Mouse (Mus musculus): ENCODE data around the gene Popdc3.
"Not testable (repeated sequence)": the region's sequence is repeated elsewhere in the genome, so short reads cannot be mapped to it uniquely, and the experiment has no call there.

Popdc3 gene

DNA sequence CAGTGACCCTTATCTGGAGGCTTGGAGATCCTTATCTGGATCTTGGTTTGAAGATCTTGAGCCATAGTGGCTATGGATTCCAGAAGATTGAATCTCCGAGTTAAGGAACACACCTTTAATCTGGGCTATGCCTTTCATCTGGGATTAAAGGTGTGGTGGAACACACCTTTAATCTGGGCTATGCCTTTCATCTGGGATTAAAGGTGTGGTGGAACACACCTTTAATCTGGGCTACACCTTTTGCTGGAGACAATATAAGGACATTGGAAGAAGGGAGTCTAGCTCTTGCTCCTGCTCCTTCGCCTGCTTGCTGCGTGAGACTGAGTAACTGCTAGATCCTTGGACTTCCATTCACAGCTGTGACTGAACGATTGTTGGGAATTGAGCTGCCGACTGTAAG is at the start of gene Popdc3:
Gene Popdc3 (plus strand): TSS at position 301 of the 400 bp plus-strand sequence.
- DNase-seq = not testable (repeated sequence)

DNA sequence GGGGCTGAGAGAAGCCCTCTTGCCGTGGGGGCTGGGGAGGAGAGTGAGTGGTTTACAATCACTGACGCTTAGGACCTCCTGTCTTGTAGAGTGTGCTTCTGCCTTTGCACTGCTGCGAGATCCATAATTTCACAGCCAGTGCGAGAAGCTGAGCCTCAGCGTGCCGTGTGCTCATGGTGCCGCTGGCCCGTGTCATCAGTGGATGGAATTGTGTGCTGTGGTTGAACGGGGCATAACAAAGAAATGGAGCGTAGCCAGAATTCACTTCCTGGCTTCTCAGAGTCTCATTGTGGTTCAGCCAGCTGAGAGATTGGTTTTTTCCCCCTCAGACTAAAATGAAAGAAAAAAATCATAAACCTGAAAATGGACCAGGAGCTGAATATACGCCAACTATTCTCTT is 48.8 kb upstream of the Popdc3 start:
- DNase-seq = no peak

DNA sequence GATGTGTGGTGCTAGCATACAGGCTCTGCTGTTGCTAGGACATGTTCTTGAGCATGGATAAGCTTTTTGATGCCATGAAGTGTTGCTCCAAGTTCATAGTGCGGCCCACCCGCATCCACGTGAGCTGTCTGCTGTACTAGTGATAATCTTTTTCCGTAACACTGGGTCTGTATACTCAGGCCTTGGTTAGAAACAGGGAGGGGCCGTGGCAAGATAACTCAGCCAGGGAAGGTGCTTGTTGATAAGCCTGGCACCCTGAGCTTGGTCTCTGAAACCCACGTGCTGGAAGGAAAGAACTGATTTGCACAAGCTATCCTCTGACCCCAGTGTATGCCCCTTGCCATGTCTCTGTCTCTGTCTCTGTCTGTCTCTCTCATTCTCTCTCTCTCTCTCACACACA is 47.9 kb upstream of the Popdc3 start:
- DNase-seq = no peak

DNA sequence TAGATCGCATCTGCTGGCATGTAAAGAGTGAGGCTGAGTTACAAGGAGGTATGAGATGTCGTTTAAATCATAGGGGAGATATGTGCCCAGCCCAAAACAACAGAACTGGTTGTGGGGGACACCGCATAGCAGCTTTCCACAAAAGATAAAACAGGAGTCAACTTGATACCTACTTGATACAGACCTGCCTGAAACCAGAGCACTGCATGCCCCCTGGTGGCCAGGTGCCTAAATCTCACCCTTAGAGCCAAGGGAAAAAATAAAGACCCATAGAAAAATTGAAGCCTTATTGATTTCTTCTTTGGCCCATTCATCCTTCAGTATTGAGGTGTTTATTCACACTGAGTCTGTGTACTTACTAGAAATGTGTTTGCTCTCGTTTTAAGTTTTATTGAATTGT is 45.5 kb upstream of the Popdc3 start:
- DNase-seq = no peak

DNA sequence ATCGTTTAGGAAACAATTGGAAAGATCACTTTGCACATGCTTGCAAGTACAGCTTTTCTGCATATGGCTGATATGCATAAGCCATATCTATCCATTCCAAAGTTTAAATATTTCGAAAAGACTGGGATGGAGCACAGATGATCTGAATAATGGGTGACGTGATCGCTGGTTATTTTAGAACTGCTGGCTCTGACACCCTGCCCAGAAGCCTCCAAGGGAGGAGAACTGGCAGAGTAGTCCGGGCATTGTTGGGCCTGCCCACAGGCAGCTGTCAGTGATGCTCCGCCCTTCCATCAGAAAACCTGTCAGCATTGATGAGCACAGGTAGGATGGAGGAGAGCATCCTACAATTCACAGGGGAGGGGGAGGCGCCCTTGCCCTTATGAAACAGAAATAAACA is 41.1 kb upstream of the Popdc3 start:
- DNase-seq = peak; percentile 60

DNA sequence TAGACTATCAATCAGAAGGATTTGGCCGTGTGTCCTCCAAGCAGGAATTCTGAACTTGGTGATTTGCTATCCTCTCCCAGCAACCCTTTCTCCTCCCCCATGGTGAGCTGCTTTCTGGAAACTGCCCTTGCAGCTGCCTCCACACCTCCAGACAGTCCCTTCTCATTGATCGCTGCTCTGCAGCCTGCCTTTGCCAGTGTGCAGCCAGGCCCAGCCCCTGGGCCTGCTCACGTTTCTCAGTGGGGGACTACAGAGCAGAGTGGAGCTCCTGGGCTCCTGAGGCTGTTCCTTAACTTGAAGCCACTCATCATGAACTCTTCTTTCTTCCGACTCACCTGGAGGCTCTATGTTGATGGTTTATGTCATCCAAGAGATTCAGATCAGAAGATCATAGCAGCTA is 38.0 kb upstream of the Popdc3 start:
- no peak for DNase-seq

DNA sequence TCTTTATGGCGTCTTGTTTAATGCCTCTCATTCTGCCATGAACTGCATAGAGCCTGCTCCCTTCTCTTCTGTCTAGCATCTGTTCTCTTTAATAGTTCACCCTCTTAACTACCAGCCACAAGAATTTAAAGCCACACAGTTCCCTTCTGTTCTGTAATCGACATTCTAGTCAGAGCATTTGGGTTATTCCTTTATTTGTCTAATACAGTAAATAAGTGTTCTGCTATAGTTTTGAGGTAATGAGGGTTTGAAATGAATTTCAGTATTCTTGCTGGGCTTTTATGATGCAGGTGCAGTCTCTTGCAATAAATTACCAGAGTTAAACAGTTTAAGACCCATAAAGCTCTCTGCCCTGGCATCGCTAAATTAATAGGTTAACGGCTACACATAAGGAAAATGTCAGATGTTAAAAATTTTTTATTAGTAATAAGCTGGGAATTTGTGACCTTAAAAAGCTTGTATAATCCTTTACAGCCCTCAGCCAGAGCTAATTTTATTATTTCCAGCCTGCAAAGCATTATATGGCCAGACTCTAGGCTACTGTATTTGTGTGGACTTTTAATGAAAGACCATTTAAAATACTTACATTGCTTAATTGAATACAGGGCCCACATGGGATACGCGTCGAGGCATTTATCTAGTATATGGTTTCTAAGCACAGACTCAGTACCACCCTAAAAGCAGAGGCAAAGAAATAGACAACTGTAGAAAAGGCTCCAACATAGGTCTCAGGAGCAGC is 37.3 kb upstream of the Popdc3 start:
- DNase-seq = no peak

DNA sequence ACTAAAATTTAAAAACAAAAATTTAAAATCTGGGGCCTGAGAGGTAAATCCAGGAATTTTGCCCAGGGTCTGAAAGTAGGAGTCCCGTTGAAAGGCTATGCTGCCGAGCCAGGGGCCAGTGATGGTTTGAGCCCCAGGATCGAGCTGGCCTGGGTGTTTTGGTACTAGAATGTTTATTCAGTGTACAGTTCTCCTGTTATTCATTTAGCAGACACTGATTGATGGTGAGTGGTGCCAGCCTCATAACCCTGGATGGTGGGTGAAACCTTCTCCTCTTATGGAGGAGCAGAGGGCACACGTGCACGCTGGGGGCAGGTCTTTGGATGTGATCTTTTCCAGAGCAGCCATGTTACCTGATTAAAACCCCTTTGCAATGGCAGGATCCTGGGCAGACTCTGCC is 35.5 kb upstream of the Popdc3 start:
- DNase-seq = no peak

DNA sequence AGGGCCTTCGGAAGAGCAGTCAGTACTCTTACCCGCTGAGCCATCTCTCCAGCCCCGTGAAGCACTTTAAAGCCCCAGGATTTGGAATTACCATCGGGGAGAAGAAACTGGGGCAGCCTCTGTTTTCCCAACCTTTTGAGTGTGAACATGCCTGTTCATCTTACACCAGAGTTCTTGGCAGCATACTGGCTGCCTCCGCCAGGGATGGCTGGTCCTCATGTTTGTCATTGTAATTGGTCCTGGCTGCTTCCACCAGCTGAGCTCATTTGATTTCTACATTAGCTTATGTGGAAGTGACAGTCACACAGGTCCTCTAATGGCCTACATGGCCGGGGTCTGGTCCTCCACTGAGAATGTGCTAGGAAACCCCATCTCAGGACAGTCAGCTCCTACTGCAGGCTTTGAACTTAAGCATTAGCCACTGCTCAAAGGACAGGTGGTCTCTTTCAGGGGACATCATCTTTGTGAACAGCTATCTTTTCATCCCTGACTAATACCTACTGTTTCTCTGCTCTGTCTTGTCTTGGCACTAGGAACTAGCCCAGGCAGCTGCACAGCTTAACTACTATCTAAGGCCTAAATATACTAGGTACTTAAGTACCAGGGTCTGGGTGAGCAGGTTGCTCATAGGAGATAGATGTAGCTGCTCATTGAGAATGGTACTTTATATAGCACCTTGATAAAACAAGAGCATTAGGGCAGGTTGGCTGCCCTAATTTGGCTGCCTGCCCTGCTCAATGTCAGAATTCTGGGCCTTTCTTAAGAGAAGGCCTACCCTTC is 33.7 kb upstream of the Popdc3 start:
- DNase-seq = no peak

DNA sequence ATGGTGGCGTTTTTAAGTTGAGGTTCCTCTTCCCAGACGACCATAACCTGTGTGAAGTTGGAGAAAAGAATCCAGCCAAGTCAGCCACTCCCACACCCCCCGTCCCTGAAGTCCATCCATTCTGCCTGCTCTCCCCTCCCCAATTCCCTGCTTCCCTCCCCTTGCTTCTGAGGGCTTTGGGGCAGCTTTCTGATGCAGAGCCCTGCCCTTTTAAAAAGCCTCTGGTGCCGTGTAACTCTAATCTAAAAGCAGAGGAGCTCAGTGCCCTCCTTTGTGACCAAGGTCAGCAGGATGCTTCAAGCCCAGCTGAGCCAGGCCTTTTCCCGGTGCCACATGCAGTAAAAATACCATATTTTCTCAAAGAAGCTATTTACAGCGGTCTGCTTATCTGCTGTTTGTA is 31.1 kb upstream of the Popdc3 start:
- no peak for DNase-seq

DNA sequence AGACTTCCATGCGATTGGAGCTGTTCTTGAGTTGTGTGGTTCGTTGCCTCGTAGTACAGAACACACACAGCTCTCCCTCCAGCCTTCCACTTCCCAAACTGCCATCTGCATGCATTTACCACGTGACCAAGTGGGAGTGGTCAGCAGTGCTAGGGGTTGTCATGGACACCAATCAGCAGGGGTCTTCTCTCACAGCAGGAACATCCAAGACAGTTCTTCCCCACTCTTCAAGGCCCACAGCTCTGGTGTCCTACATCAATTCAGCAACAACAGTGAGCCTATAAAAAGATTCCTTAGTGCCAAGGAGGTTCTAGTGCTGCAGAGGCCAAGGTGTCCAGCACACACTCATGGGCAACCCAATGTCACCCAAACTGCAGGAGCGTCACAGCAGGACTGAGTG is 26.8 kb upstream of the Popdc3 start:
- no peak for DNase-seq

DNA sequence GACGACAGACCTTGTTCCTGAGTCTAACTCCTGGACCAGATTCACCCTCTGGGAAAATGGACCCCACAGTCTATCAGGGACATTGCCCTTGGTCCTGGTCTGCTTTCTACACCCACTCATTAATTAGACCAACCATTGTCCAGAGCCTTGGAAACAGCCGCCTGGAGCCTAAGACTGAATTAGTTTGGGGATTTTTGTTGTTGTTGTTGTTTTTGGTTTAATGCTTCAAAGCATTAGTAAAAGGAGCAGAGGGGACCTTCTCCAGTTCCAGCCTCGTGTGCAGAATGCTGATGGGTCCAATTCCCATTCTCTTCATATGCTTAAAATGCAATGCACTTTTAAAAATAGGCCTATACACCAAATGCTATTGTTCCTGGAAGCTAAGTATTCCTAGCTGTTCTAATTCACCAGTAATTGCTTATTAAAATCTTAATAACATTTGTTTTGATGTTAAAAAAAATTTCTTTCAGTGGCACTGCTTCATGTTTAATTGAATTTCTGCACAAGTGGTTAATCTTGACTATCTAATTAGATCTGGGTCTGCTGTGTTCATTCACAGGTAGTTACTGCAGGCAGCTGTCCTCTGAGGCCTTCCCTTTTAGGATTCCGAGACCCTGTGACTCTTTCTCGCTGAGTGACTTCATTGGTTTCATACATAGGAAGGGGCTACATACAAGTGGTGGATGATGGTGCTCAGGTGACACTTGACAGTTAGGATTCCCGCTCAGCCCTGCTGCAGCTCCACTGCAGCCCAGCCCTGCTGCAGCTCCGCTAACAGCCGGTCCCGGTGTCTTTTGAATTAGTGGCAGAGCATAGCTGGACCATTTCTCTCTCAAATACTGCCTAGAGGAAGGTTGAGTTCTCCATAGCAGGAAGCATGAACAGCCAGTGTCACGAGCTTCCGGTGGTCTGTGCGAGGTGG is 25.9 kb upstream of the Popdc3 start:
- DNase-seq = no peak

DNA sequence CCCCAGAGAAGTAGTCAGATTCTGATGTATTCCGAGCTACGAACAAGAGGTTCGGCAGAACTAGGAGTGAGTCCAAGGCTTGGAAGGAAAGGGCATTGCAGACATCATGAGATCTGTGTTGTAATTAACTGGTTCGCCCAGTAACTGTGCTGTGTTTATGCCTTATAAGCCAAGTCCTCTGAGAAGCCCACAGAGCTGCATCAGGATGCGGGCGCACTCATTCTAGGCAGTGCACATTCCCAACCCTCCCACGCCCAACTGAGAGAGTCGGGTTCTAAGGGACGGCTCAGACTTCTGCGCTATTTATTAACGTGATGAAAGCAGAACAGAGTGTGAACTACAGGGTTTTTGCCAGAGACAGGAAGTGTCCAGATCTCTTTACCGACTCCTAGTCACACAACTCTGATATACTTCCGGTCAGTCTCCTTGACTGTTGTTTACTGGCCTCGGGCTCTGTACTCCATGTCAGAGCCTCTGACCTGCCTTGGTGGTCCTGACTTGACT is 23.3 kb upstream of the Popdc3 start:
- DNase-seq = no peak

DNA sequence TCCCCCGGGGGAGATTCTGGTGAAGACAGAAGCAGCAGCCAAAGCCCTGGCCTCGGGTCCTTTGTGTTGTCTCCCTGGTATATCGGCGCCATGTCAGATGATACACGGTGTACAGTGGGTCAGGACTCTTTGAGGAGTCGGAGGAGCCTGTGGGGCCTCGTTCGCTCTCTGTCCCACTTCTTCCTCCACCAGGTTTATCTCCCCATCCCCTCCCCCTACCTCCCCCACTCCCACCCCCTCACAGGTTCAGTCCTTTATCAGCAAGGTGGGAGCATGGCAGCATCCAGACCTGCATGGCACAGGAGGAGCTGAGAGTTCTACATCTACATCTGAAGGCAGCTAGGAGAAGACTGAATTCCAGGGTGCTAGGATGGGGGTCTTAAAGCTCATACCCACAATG is 12.0 kb upstream of the Popdc3 start:
- DNase-seq = no peak

DNA sequence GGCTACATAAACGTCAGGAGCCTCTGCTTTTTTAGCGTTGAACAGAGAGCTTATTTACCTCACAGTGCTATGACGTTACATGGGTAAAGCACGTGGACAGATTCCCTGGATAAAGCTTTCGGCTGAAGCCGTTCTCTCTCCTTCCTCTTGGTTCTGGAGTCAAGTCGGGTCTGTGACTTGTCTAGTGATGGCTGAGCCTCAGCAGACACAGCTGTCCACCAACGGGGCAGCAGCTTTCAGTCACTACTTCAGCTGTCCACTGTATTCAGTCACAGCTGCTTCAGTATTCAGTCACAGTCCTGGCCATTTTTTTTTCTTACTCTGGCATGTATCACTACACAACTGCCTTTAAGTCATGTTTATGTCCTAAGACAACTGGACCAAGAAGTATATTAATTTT is 4.0 kb upstream of the Popdc3 start:
- DNase-seq = no peak

DNA sequence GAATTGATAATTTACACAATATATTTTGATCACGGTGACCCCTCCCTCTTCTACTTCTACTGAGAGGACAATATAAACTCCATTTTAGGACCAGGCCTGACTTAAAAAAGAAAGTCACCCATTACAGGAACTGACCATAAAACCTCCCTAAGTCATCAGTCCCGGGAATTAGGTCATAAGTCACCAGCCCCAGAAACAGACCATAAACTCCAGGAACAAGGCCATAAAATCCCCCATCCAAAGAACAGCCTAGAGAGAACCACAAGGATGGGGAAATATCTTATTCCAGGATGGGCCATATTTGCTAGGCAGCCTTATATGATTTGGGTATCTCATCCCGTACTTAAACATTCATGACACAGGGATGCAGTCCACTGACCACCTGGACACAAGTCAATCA is 3.6 kb upstream of the Popdc3 start:
- no peak for DNase-seq

DNA sequence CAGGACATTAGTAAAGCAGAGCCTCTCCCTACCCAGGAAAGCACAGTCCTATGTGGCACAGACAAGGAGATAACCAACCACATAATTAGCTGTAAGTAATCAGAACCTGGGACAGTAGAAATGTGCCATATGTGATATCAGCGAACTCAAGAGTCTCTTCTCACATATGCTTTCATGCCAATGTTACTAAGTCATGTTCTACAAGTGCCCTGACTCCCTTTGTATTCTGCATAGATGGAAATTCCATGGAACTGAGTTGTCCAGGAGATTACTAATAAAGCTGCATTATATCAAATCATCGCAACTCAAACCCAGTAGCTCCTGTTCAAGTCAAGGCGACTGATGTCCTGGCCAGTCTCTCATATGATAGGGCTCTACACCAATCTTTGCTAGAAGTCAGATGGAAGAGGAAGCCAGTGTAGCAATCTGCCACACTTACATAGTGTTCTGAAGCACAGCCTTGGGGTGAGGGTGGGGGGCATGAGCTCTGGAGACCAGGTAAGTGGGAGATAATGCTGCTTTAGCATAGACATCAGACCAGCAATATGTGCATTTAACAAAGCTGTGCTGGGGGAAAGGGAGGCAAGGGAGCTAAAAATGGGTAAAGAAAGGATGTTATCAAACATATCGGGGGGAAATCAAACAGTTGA is 2.9 kb downstream of the Popdc3 start:
- DNase-seq = no peak

DNA sequence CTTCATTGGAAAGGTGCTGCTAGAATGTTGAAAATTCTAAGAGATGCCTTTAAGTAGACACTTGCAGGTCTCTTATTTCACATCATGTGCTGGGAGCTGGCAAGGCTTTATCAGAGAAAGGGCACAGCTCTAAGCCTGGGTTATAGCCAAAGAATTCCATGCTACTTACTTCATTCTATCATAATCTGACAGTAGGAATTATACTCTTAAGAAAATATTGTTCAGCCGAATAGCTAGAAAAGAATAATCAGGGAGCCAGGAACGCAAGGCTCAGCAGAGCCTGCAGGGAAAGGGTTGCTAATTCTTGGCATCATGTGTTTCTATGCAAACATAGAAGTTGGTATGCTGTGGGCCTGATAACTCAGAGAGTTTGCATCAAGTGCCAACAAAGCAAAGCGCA is 3.4 kb downstream of the Popdc3 start:
- DNase-seq = no peak

DNA sequence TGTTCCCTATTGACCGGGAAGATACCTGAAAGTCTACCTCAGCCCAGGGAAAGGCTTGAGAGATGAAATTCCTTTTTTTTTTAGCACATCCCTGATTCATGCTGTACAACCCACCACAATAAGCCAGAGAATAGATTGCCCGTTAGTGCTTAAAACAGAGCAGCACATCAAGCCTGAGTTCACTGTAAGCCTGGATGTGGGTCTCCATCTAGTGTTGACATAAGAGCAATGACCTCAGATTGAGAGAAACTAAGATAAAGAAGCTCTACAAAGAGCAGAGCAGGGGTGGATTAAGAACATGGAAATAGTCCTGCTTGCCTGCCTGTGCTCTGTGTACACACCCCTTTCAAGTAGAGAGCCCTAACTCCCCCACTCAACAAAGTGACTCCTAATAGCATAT is 7.6 kb downstream of the Popdc3 start:
- no peak for DNase-seq

DNA sequence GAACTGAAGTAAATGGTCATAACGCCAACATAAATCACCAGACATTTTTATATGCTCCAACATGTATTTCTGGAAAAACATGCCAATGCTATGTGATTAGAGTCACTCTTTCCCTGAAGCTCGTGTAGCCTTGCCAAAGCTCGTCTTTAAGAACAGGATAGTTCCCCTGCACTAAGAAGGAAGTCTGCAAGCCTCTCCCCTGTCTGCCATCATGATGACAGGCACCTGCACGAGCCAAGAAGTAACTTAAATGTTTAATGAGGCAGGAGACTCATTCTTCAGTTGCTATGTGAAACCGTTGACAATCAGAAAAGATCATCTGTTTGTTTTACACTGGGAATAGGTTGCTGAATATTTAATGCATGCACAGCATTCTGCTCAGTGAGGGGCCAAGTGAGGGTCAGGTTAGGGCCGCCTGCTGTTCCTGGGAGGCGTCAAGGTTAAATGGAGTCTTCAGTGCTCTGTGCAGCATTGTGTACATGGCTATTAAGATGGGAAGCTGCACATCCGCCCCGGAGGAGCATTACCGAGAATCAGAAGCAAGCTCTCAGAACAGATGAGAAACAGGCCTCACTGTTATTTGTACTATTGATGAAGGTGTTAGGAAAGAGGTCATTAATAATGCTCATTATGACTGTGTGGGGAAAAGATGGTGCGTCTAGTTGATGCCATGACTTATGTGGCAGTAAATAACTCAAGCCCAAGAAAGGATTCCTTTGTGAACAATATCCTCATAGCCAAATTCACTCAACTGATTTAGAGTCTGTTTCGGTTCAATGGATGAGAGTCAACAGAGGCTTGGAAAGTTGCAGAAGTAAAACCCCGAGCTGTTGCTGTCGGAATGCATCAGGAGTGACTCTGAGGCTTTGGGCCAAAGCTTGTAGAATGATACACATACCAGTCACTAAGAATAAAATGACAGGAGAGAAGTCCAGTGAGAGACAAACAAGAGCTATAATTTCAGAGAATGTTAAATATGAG is 15.7 kb downstream of the Popdc3 start:
- no peak for DNase-seq

DNA sequence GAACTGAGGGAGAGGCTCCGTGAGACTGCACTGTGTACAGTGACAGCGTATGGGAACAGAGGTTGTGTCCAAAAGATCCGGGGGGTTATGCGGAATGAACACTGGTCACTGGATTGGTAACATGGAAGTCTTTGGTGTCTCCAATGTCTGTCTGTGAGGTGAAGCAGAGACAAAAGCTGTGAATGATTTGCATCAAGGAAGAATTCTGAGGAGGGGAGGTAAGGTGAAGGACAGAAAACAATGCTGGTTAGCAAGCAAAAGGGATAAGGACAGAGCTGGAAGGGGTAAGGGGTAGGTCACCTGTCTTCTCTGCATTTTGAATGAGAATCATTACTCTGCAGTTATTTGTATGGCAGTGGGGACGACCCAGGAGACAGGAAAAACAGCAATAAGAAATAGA is 16.6 kb downstream of the Popdc3 start:
- no peak for DNase-seq

DNA sequence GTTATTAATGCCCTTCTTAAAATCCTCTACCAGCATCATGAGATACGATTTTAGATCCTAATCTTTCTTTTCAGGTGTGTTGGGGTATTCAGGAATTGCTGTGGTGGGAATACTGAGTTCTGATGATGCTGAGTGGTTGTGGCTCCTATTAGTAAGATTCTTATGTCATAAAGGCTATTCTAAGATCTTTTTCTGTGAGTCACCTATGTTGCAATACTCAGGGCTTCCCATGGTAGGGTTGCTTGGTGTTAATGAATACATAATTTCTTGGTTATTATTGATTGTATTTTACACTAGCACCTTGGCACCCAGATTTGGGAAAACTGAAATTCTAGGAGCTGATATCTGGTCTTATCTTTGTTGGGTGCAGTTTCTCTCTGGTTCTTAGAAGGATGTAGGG is 26.7 kb downstream of the Popdc3 start:
- DNase-seq = no peak

All from right cerebral cortex, postnatal 25 days (tissue).